Mouse (Mus musculus): ENCODE measurements around the gene Zswim4.

DNA sequence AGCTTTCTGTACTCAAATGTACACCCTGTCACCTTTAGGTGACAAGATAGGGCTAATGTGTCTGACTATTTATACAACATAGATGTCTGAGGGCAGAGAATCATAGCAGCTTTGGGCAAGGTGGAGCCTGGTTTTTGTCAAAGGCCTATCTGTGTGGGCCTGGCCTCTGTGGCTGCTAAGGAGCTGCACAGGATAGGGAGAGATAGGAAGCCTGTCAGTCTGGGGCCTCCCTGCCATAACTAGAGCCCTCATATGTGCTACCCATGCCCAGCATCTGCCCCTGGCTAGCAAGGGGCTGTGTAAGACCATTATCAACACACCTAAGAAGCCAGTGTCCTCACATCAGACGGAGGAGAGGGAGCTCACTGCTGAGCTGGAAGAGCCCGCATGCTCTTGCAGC is 69.2 kb downstream of the Zswim4 start:
- TF ChIP-seq POLR2A (IDR thresholded peaks at IDR 0.05; ENCODE audit: low read depth, low read length) (no peak), CTCF (IDR thresholded peaks at IDR 0.05; ENCODE audit: extremely low read depth, insufficient read depth, insufficient read length, insufficient replicate concordance) (no peak)
